Mouse (Mus musculus) lung, embryonic 15.5 days (tissue): ENCODE data around the gene Akap13. TPM values are rescaled to one million over a fixed set of nuclear protein-coding genes. Genes with fewer than 3 reads are reported as not detected.

ENCODE experiments used
- ATAC-seq: fragments of 200-750 bp; cut with Nextera tagmentation; 2 replicates; pipeline ENCODE4 v1.8.0; 2017; ENCODE audit warnings: moderate number of reproducible peaks, borderline replicate concordance; ENCODE audit not compliant: low FRiP score, low TSS enrichment; ENCODE audit errors: extremely low read depth
- H3K27ac ChIP-seq: fragments of 300-500 bp; sonication (generic); 2 replicates; pipeline ENCODE4 v1.5.1; 2015; ENCODE audit warnings: moderate library complexity, mild to moderate bottlenecking, inconsistent platforms
- H3K27me3 ChIP-seq: fragments of 300-500 bp; sonication (generic); 2 replicates; pipeline ENCODE4 v1.6.1; 2015; ENCODE audit warnings: inconsistent platforms
- H3K36me3 ChIP-seq: fragments of 300-500 bp; sonication (generic); 2 replicates; pipeline ENCODE4 v1.6.1; 2015; ENCODE audit warnings: inconsistent platforms
- H3K4me1 ChIP-seq: fragments of 300-500 bp; sonication (generic); 2 replicates; pipeline ENCODE4 v1.6.1; 2015; ENCODE audit warnings: inconsistent platforms
- H3K4me2 ChIP-seq: fragments of 300-500 bp; sonication (generic); 2 replicates; pipeline ENCODE4 v1.6.1; 2015; ENCODE audit warnings: inconsistent platforms, mild to moderate bottlenecking, moderate library complexity
- H3K4me3 ChIP-seq: fragments of 300-500 bp; sonication (generic); 2 replicates; pipeline ENCODE4 v1.5.1; 2015; ENCODE audit warnings: mild to moderate bottlenecking, inconsistent platforms
- H3K9ac ChIP-seq: fragments of 300-500 bp; sonication (generic); 2 replicates; pipeline ENCODE4 v1.6.1; 2015; ENCODE audit warnings: inconsistent platforms
- H3K9me3 ChIP-seq: fragments of 300-500 bp; sonication (generic); 2 replicates; pipeline ENCODE4 v1.6.1; 2016; ENCODE audit warnings: inconsistent platforms
- WGBS: fragments of 180-500 bp; shearing (Covaris S2); methylation state at CpG from one replicate; pipeline ENCODE4 v1.1.7; 2015; 5-methylcytosine and 5-hydroxymethylcytosine counted together
- polyA plus RNA-seq: library from polyadenylated mRNA; unstranded; fragments of >200 nt; fragmentation: Nextera tagmentation; extraction: Ambion mirVana; gene quantifications from 2 replicates; pipeline ENCODE4 v1.2.1, GENCODE M21; 2015

Akap13 gene
- polyA plus RNA-seq, 1 experiment from 2014 or later = 39.0 TPM

- Histone ChIP-seq H3K27ac (no peak overlapping the region), H3K9me3 (no peaks in the 10 kb centered on the region), H3K27me3 (no peaks in the 10 kb centered on the region), H3K4me1 (peaks cover 12% of the 10 kb centered on the region; the same call in 1 of the 2 replicates), H3K4me3 (no peak overlapping the region), H3K4me2 (no peak overlapping the region), H3K36me3 (no peaks in the 10 kb centered on the region), H3K9ac (no peak overlapping the region)
- 56% methylated on average over 3 of the region's 3 CpGs for WGBS
- no peak for ATAC-seq
These were observed 177.6 kb downstream of the Akap13 start for GRCm38 (mm10) chr7:75632941-75633340.

GRCm38 (mm10) chr7:75633393-75633792 is 178.1 kb downstream of the Akap13 start:
- ATAC-seq = no peak
- no peak overlapping the region for H3K27ac ChIP-seq

GRCm38 (mm10) chr7:75633807-75634526 is 178.6 kb downstream of the Akap13 start:
- Histone ChIP-seq H3K27me3 (no peaks in the 10 kb centered on the region), H3K4me2 (no peak overlapping the region), H3K4me1 (peaks cover 12% of the 10 kb centered on the region; the same call in 1 of the 2 replicates), H3K36me3 (no peaks in the 10 kb centered on the region), H3K9ac (no peak overlapping the region), H3K9me3 (no peaks in the 10 kb centered on the region), H3K4me3 (no peak overlapping the region), H3K27ac (no peak overlapping the region)
- WGBS = 73% methylated on average over 7 of the region's 7 CpGs
- no peak for ATAC-seq

More at GRCm38 (mm10) chr7:75633393-75633792, 178.1 kb downstream of the Akap13 start:
- peaks cover 12% of the 10 kb centered on the region; the same call in 1 of the 2 replicates for H3K4me1 ChIP-seq
- no peak overlapping the region for H3K9ac ChIP-seq
- no peaks in the 10 kb centered on the region for H3K27me3 ChIP-seq
- H3K4me3 ChIP-seq = no peak overlapping the region
- no peak overlapping the region for H3K4me2 ChIP-seq
- no peaks in the 10 kb centered on the region for H3K9me3 ChIP-seq
- H3K36me3 ChIP-seq = no peaks in the 10 kb centered on the region

GRCm38 (mm10) chr7:75638769-75639168 is 183.4 kb downstream of the Akap13 start:
- WGBS = 45% methylated on average over 3 of the region's 3 CpGs
- no peaks in the 10 kb centered on the region for H3K27me3 ChIP-seq
- no peak for ATAC-seq
- no peak overlapping the region for H3K4me3 ChIP-seq
- no peak overlapping the region for H3K27ac ChIP-seq
- no peaks in the 10 kb centered on the region for H3K9me3 ChIP-seq
- H3K36me3 ChIP-seq = no peaks in the 10 kb centered on the region
- peaks cover 32% of the 10 kb centered on the region for H3K4me1 ChIP-seq
- H3K9ac ChIP-seq = no peak overlapping the region
- H3K4me2 ChIP-seq = no peak overlapping the region

- Histone ChIP-seq H3K4me2 (no peak overlapping the region), H3K36me3 (no peaks in the 10 kb centered on the region), H3K9me3 (no peaks in the 10 kb centered on the region), H3K27ac (no peak overlapping the region), H3K9ac (no peak overlapping the region), H3K4me3 (no peak overlapping the region), H3K4me1 (peaks cover 36% of the 10 kb centered on the region), H3K27me3 (no peaks in the 10 kb centered on the region)
- 28% methylated on average over 3 of the region's 3 CpGs for WGBS
- ATAC-seq = 0 out of 2 replicates have a peak, but pooled peaks have one; percentile 17
These were observed 184.2 kb downstream of the Akap13 start for GRCm38 (mm10) chr7:75639541-75639940.

GRCm38 (mm10) chr7:75640074-75640473 is 184.7 kb downstream of the Akap13 start:
- Histone ChIP-seq H3K9ac (no peak overlapping the region), H3K27ac (no peak overlapping the region), H3K9me3 (no peaks in the 10 kb centered on the region), H3K4me1 (peaks cover 38% of the 10 kb centered on the region), H3K36me3 (no peaks in the 10 kb centered on the region), H3K4me3 (no peak overlapping the region), H3K4me2 (no peak overlapping the region), H3K27me3 (no peaks in the 10 kb centered on the region)
- ATAC-seq = no peak

GRCm38 (mm10) chr7:75640671-75641070 is 185.3 kb downstream of the Akap13 start:
- no peak for ATAC-seq
- Histone ChIP-seq H3K9me3 (no peaks in the 10 kb centered on the region), H3K4me2 (no peak overlapping the region), H3K27me3 (no peaks in the 10 kb centered on the region), H3K9ac (no peak overlapping the region), H3K4me1 (peaks cover 38% of the 10 kb centered on the region), H3K4me3 (no peak overlapping the region), H3K27ac (no peak overlapping the region), H3K36me3 (no peaks in the 10 kb centered on the region)
- 63% methylated on average over 2 of the region's 2 CpGs for WGBS

GRCm38 (mm10) chr7:75641415-75642177 is 186.3 kb downstream of the Akap13 start:
- Histone ChIP-seq H3K9ac (no peak overlapping the region), H3K27ac (peak overlapping the region; percentile 65; the same call in 1 of the 2 replicates), H3K4me3 (no peak overlapping the region), H3K9me3 (no peaks in the 10 kb centered on the region), H3K4me2 (no peak overlapping the region), H3K27me3 (no peaks in the 10 kb centered on the region), H3K4me1 (peaks cover 38% of the 10 kb centered on the region), H3K36me3 (no peaks in the 10 kb centered on the region)
- WGBS = 46% methylated on average over 9 of the region's 9 CpGs
- ATAC-seq = no peak; the same call in 1 of the 2 replicates

- H3K27ac ChIP-seq = peak overlapping the region; percentile 65
- H3K4me1 ChIP-seq = peaks cover 38% of the 10 kb centered on the region
- H3K36me3 ChIP-seq = no peaks in the 10 kb centered on the region
- peak overlapping the region; percentile 15 for H3K4me3 ChIP-seq
- ATAC-seq = peak; percentile 91
- peak overlapping the region; percentile 49 for H3K4me2 ChIP-seq
- H3K9ac ChIP-seq = peak overlapping the region; percentile 23; the same call in 1 of the 2 replicates
- no peaks in the 10 kb centered on the region for H3K9me3 ChIP-seq
- no peaks in the 10 kb centered on the region for H3K27me3 ChIP-seq
- 6% methylated on average over 9 of the region's 9 CpGs for WGBS
These were observed 186.9 kb downstream of the Akap13 start for GRCm38 (mm10) chr7:75642178-75642777.

- Histone ChIP-seq H3K9me3 (no peaks in the 10 kb centered on the region), H3K9ac (no peak overlapping the region), H3K27me3 (no peaks in the 10 kb centered on the region), H3K4me2 (peak overlapping the region; percentile 49), H3K4me1 (peaks cover 38% of the 10 kb centered on the region), H3K27ac (peak overlapping the region; percentile 33; the same call in 1 of the 2 replicates), H3K4me3 (peak overlapping the region; percentile 15), H3K36me3 (no peaks in the 10 kb centered on the region)
- ATAC-seq = 0 out of 2 replicates have a peak, but pooled peaks have one; percentile 2
- WGBS = 35% methylated on average over 16 of the region's 16 CpGs
These were observed 187.7 kb downstream of the Akap13 start for GRCm38 (mm10) chr7:75642846-75643563.

- H3K4me1 ChIP-seq = peaks cover 38% of the 10 kb centered on the region
- no peak overlapping the region for H3K9ac ChIP-seq
- no peaks in the 10 kb centered on the region for H3K36me3 ChIP-seq
- no peak overlapping the region for H3K4me2 ChIP-seq
- peak overlapping the region; percentile 9; the same call in 1 of the 2 replicates for H3K27ac ChIP-seq
- no peaks in the 10 kb centered on the region for H3K27me3 ChIP-seq
- no peak overlapping the region for H3K4me3 ChIP-seq
- WGBS = 43% methylated on average over 4 of the region's 4 CpGs
- H3K9me3 ChIP-seq = no peaks in the 10 kb centered on the region
- no peak for ATAC-seq
These were observed 188.7 kb downstream of the Akap13 start for GRCm38 (mm10) chr7:75643986-75644385.
